Mouse (Mus musculus) heart, adult 2 months (tissue): Measurements from ENCODE around the gene Ndufs1. TPM values are rescaled to one million over a fixed set of nuclear protein-coding genes. Genes with fewer than 3 reads are reported as not detected.

Experiments used
- DNase-seq, 2 experiments: peaks; one replicate each; pipeline ENCODE4 v3.0.0; 2021
- H3K27ac ChIP-seq: fragments of 200-600 bp; 2 replicates; pipeline ENCODE4 v1.8.1; 2022
- H3K27me3 ChIP-seq: fragments of 200-500 bp; 2 replicates; pipeline ENCODE4 v1.6.1; 2012; ENCODE audit warnings: mild to moderate bottlenecking, low read length, inconsistent platforms, mixed read lengths; ENCODE audit not compliant: control insufficient read depth, insufficient read depth
- H3K36me3 ChIP-seq: fragments of 200-500 bp; 2 replicates; pipeline ENCODE4 v1.6.1; 2012; ENCODE audit warnings: low read length, inconsistent platforms; ENCODE audit not compliant: control insufficient read depth, insufficient read depth
- H3K4me1 ChIP-seq: fragments of 200-500 bp; 2 replicates; pipeline ENCODE4 v1.6.1; 2011; ENCODE audit warnings: low read length; ENCODE audit not compliant: control insufficient read depth, insufficient read depth
- H3K4me3 ChIP-seq: fragments of 200-600 bp; 2 replicates; pipeline ENCODE4 v1.8.1; 2022
- H3K79me2 ChIP-seq: fragments of 200-500 bp; replicated peaks from 2 replicates; pipeline ENCODE4 v1.6.1; 2012; ENCODE audit warnings: mild to moderate bottlenecking, inconsistent platforms, low read length, moderate library complexity, mixed read lengths; ENCODE audit not compliant: control insufficient read depth, insufficient read depth
- H3K9ac ChIP-seq: fragments of 200-500 bp; 2 replicates; pipeline ENCODE4 v1.6.1; 2012; ENCODE audit warnings: low read depth, mild to moderate bottlenecking, control low read depth, inconsistent platforms, low read length, mixed read lengths
- CTCF ChIP-seq: fragments of 200-600 bp; IDR thresholded peaks from 2 replicates; pipeline ENCODE4 v1.8.1; 2022; ENCODE audit warnings: antibody characterized with exemption, mild to moderate bottlenecking, moderate library complexity
- EP300 ChIP-seq: fragments of 200-500 bp; IDR thresholded peaks from 2 replicates; pipeline ENCODE4 v1.6.1; 2011; ENCODE audit warnings: low read depth, low read length, control low read depth; ENCODE audit not compliant: insufficient read depth
- POLR2A ChIP-seq: fragments of 200-500 bp; IDR thresholded peaks from 2 replicates; pipeline ENCODE4 v1.6.1; 2011; ENCODE audit warnings: mild to moderate bottlenecking, low read depth, low read length, control low read depth; ENCODE audit not compliant: insufficient read depth
- WGBS: fragments of 180-500 bp; shearing (Covaris S2); methylation state at CpG from one replicate; pipeline ENCODE4 v1.1.7; 2018; 5-methylcytosine and 5-hydroxymethylcytosine counted together
- intact Hi-C: fragments of 180-260 bp; cut with DNase I; formaldehyde crosslinking; loops from one replicate; pipeline ENCODE4 v1.15.1; 2025
- microRNA-seq, 2 experiments: library from miRNA; unstranded; fragments of <30 nt; microRNA quantifications; one replicate each; pipeline ENCODE4 v1.2.0; 2021
- polyA plus RNA-seq: library from polyadenylated mRNA; depleted of rRNA; stranded (reverse); fragments of >200 nt; gene quantifications from 2 replicates; pipeline ENCODE4 v1.2.3, GENCODE M21; 2012; rRNA removed
- total RNA-seq, 2 experiments: library from RNA; stranded (reverse); gene quantifications; 2 replicates each; pipeline ENCODE4 v1.2.3; 2021

Gene Ndufs1
- total and polyA plus RNA-seq, 3 experiments: 295 to 840 (median 746) TPM

DNA sequence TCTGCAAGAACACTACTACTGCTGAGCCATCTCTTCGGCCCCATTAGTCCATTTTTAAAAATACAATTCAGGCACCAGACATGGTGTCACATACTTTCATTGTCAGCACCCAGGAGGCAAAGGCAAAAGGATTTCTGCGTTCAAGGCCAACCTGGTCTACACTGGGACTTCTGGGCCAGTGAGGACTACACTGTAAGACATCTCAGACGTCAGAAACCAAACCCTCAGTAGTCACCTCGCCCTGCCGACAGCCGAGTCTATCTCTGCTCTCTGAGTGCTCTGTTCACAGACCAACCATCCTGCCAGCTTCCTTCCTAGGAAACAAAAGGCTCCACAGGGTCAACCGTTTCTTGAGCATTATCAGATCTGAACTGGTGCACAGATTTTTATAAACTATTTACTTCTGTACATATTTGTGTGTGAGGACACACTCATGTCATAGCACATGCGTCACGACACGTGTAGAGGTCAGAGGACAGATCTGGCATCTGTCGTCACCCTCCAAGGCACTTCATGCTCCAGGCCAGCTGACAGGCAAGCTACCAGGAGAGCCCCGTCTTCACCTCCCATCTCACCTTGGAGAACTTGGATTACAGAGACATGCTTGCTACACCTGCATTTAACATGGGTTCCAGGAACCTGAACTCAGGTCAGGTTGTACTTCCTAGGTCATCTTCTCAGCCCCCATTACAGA, 73.7 kb downstream of the Ndufs1 start:
- Histone ChIP-seq H3K79me2 (peaks cover 8% of the 10 kb centered on the region), H3K4me3 (no peak overlapping the region), H3K4me1 (peaks cover 7% of the 10 kb centered on the region), H3K9ac (no peak overlapping the region), H3K27me3 (no peaks in the 10 kb centered on the region), H3K27ac (no peak overlapping the region), H3K36me3 (no peaks in the 10 kb centered on the region; the same call in none of the 2 replicates)
- no peak for DNase-seq
- 50% methylated on average over 12 of the region's 12 CpGs for WGBS
- intact Hi-C loops: no loop called here
- TF ChIP-seq CTCF (no peak), POLR2A (no peak), EP300 (no peak)

DNA sequence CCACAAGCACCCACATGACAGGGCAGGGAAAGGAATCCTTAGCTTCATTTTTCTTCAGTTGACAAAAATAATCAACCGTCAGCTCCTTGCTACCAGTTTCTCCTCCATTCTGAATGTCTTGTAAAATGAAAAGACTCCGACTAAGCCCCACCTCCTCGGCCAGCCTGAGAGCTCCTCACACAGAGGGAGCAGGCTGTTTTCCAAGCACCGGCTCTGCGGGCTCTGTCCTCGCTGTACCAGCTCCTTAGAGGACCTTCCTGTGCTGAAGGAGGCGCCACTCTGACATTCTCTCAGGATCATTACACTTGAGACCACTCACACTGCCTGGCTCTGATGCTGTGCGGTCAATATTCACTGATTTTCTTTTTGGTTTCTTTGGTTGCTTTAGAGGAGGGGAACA, 76.4 kb downstream of the Ndufs1 start:
- Histone ChIP-seq H3K9ac (no peak overlapping the region), H3K36me3 (peaks cover 2% of the 10 kb centered on the region), H3K4me1 (peaks cover 3% of the 10 kb centered on the region; the same call in 1 of the 2 replicates), H3K27ac (no peak overlapping the region), H3K27me3 (no peaks in the 10 kb centered on the region), H3K4me3 (no peak overlapping the region), H3K79me2 (peaks cover 7% of the 10 kb centered on the region; the same call in 1 of the 2 replicates)
- intact Hi-C loops: no loop called here
- WGBS: 94% methylated on average over 8 of the region's 8 CpGs
- no peak for DNase-seq
- no peak for TF ChIP-seq CTCF
- TF ChIP-seq EP300: no peak
- no peak for TF ChIP-seq POLR2A

DNA sequence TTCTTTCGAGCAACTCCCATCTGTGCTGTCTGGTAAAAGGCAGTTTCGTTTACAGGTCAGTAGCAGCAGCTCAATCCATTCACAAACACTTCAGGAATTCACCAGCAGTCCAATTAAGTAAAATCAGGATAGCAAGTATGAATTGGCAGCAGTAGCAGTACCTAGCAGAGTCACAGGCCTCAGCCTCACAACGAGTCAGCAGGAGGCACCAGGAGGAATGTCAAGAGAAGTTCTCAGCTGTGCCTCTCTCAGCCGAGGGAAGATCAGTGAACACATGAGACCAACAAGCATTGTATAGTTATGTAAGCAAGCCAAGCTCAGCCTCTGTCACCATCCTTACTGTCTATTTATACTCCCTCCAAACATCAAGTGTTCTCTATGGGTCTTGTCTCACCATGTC, 77.8 kb downstream of the Ndufs1 start:
- no peaks in the 10 kb centered on the region for H3K27me3 ChIP-seq
- no peak overlapping the region for H3K9ac ChIP-seq
- no peak overlapping the region for H3K27ac ChIP-seq
- H3K4me3 ChIP-seq: no peak overlapping the region
- 61% methylated on average over 4 of the region's 4 CpGs for WGBS
- H3K79me2 ChIP-seq: peaks cover 6% of the 10 kb centered on the region; the same call in 1 of the 2 replicates
- H3K36me3 ChIP-seq: peaks cover 2% of the 10 kb centered on the region
- intact Hi-C loops: no loop called here
- TF ChIP-seq EP300 (no peak), CTCF (no peak), POLR2A (no peak)
- peaks cover 3% of the 10 kb centered on the region; the same call in 1 of the 2 replicates for H3K4me1 ChIP-seq
- no peak for DNase-seq

DNA sequence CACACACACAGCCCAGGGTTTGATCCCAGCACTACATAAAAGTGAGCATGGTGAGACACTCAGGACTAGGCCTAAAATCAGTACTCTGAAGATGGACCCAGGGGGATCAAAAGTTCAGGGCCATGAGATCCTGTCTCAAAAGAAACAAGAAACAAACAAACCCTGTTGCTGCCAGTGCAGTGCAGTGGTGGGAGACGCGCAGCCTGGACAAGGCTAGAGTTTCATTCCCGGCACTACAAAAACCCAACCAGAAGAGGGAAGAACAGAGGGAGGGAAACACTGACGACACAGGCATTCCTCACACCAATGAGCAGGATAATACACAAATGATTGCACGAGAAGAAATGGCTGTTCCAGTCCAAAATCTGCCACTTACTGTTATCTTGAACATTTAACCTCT, 80.6 kb downstream of the Ndufs1 start:
- Histone ChIP-seq H3K36me3 (peaks cover 2% of the 10 kb centered on the region), H3K4me3 (no peak overlapping the region)
- intact Hi-C loops: no loop called here

More for the DNA sequence above, 80.6 kb downstream of the Ndufs1 start:
- H3K79me2 ChIP-seq: peaks cover 4% of the 10 kb centered on the region; the same call in 1 of the 2 replicates
- H3K27ac ChIP-seq: no peak overlapping the region
- H3K4me1 ChIP-seq: 0 out of 2 replicates have a peak, but pooled peaks cover 1% of the 10 kb centered on the region
- no peak overlapping the region for H3K9ac ChIP-seq
- TF ChIP-seq EP300: no peak
- TF ChIP-seq POLR2A: no peak
- TF ChIP-seq CTCF: no peak
- WGBS: 74% methylated on average over 5 of the region's 5 CpGs
- no peak for DNase-seq
- no peaks in the 10 kb centered on the region for H3K27me3 ChIP-seq

Small RNA genes lying within 50 kb of the gene (microRNA-seq; reads per million reads assigned to microRNA genes)
- 0 reads per million in 2 experiments for gene Gm24557
- 0 reads per million in 2 experiments for gene Gm27512

Other genes with a start within 250 kb of the Ndufs1 start
- 10 to 100 TPM; 16.6 to 18.4 TPM for gene Ino80d, start 62.2 kb downstream of the Ndufs1 start, total RNA-seq
- gene Ino80d, start 62.2 kb downstream of the Ndufs1 start, polyA plus RNA-seq: 6.5 and 9.1 TPM in 2 replicates
- gene Eef1b2, start within 50 bp of the Ndufs1 start, total RNA-seq: 100 to 1,000 TPM; 414 to 481 TPM
- 149 and 190 TPM in 2 replicates for gene Eef1b2, start within 50 bp of the Ndufs1 start, polyA plus RNA-seq
- gene Gpr1, start 37.7 kb upstream of the Ndufs1 start, total RNA-seq: under 1 TPM; 0.16 to 0.50 TPM
- gene Gpr1, start 37.7 kb upstream of the Ndufs1 start, polyA plus RNA-seq: 0.31 and 0.88 TPM in 2 replicates
- gene Zdbf2, start 96.4 kb upstream of the Ndufs1 start, total RNA-seq: under 1 TPM; 0.29 to 0.41 TPM
- gene Zdbf2, start 96.4 kb upstream of the Ndufs1 start, polyA plus RNA-seq: 0.04 and 0.23 TPM in 2 replicates